Mouse (Mus musculus): ENCODE results near the gene Lpo. TPM values are rescaled to one million over a fixed set of nuclear protein-coding genes. Genes with fewer than 3 reads are reported as not detected.
"Not testable (repeated sequence)": the region's sequence is repeated elsewhere in the genome, so short reads cannot be mapped to it uniquely, and the experiment has no call there.

The Lpo gene
- 0.18 and 0.39 TPM in 2 replicates for polyA plus RNA-seq (2015; fragmentation: Nextera tagmentation; extraction: Ambion mirVana)

DNA sequence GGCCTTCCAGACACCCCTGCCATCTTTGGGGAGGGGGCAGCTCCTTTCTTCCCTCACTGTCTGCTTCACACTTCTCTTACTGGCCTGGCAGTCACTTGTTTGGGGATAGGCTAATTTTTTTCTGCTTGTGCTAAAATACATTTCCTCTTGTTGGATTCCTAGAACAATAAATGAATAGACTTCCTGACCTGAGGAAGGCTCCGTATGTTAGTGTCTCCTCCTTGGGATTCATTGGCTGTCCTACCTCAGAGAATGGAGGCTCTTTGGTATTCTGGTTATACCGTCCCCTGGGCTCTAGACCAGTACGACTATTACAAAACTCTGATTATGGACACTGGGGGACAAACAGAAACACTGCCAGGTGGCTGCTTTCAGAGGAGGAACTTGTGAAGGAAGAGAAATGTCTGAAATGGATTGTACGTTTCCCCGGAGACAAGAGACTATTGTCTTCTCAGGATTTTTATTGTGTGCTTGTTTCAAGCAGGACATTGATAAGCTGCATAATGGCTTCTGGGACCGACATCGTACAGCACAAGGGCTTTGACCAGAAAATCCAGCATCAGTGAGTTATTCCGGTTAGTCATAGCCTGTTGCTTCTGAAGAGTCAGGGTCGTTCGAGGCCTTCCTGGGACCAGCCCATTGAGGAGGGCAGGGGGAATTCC lies at the start of gene Lpo:
Lpo (minus strand) TSS at position 51 of the 662 bp plus-strand sequence.
- Histone ChIP-seq H3K27me3 (0 out of 2 replicates have a peak, but pooled peaks cover 3% of the 10 kb centered on the region), H3K9ac (no peak within 1 kb of the TSS), H3K27ac (replicated peaks) (no peak within 1 kb of the TSS), H3K9me3 (no peaks in the 10 kb centered on the region), H3K4me2 (no peak within 1 kb of the TSS), H3K4me3 (no peak within 1 kb of the TSS), H3K36me3 (no peaks in the 10 kb centered on the region), H3K4me1 (replicated peaks) (peaks cover 11% of the 10 kb centered on the region)
- ATAC-seq (ENCODE audit: low read depth): no peak
- WGBS: 20% methylated on average over 10 of the region's 10 CpGs

- Histone ChIP-seq H3K27ac (replicated peaks) (no peak within 1 kb of the TSS), H3K27me3 (no peaks in the 10 kb centered on the region), H3K9ac (no peak within 1 kb of the TSS), H3K4me1 (replicated peaks) (peaks cover 7% of the 10 kb centered on the region), H3K9me3 (no peaks in the 10 kb centered on the region), H3K4me2 (no peak within 1 kb of the TSS), H3K4me3 (no peak within 1 kb of the TSS), H3K36me3 (no peaks in the 10 kb centered on the region)
- 82% methylated on average over 6 of the region's 6 CpGs for WGBS
- no peak for ATAC-seq (ENCODE audit: low read depth)
Measured at GRCm38 (mm10) chr11:87875436-87875835, 47.3 kb upstream of the Lpo start, which contains the start of gene Epx. Gene Epx (minus strand): TSS chr11:87875536.

GRCm38 (mm10) chr11:87871766-87872165 lies 43.7 kb upstream of the Lpo start:
- H3K27me3 ChIP-seq: no peaks in the 10 kb centered on the region
- no peaks in the 10 kb centered on the region for H3K36me3 ChIP-seq
- no peak overlapping the region for H3K9ac ChIP-seq
- no peak for ATAC-seq (ENCODE audit: low read depth)
- WGBS: 56% methylated on average over 8 of the region's 8 CpGs
- H3K4me2 ChIP-seq: no peak overlapping the region
- H3K4me1 ChIP-seq (replicated peaks): no peaks in the 10 kb centered on the region
- H3K27ac ChIP-seq (replicated peaks): no peak overlapping the region
- no peaks in the 10 kb centered on the region for H3K9me3 ChIP-seq
- no peak overlapping the region for H3K4me3 ChIP-seq

DNA sequence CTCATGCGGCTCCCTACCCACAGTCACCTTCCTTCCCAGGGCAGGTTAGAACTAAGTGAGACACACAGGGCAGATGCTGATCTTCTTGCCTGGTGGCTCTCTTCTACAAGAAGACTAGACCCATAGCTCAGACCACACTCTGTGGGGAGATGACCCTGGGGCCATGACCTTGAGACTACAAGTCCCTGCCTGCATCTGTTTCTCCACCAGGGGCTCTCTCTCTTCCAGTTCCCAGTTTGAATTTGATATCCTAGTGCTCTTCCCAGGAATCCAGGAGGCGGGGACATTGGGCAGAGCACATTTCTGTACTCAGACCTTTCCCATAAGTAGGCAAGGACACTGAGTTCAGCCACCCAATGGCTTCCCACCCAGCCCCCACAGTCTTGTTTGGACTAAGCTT lies 42.0 kb upstream of the Lpo start:
- Histone ChIP-seq H3K27ac (replicated peaks) (no peak overlapping the region), H3K4me1 (replicated peaks) (no peaks in the 10 kb centered on the region), H3K9ac (no peak overlapping the region), H3K27me3 (no peaks in the 10 kb centered on the region), H3K9me3 (no peaks in the 10 kb centered on the region), H3K4me2 (no peak overlapping the region), H3K36me3 (no peaks in the 10 kb centered on the region), H3K4me3 (no peak overlapping the region)
- WGBS: 83% methylated on average over 2 of the region's 2 CpGs
- ATAC-seq (ENCODE audit: low read depth): no peak

GRCm38 (mm10) chr11:87866891-87867290 lies 38.8 kb upstream of the Lpo start:
- not testable (repeated sequence) for ATAC-seq (ENCODE audit: low read depth); H3K4me3 ChIP-seq; H3K4me1 ChIP-seq (replicated peaks); H3K27ac ChIP-seq (replicated peaks); H3K9me3 ChIP-seq; H3K4me2 ChIP-seq; H3K27me3 ChIP-seq; H3K9ac ChIP-seq
- H3K36me3 ChIP-seq: peaks cover 18% of the 10 kb centered on the region; the same call in 1 of the 2 replicates
- WGBS: 88% methylated on average over 1 of the region's 2 CpGs

GRCm38 (mm10) chr11:87862805-87863204 lies 34.7 kb upstream of the Lpo start:
- 94% methylated on average over 13 of the region's 13 CpGs for WGBS
- Histone ChIP-seq H3K27me3 (no peaks in the 10 kb centered on the region), H3K9me3 (no peaks in the 10 kb centered on the region), H3K4me3 (no peak overlapping the region), H3K4me2 (no peak overlapping the region), H3K9ac (no peak overlapping the region), H3K27ac (replicated peaks) (no peak overlapping the region), H3K4me1 (replicated peaks) (no peaks in the 10 kb centered on the region), H3K36me3 (peaks cover 46% of the 10 kb centered on the region)
- ATAC-seq (ENCODE audit: low read depth): no peak

DNA sequence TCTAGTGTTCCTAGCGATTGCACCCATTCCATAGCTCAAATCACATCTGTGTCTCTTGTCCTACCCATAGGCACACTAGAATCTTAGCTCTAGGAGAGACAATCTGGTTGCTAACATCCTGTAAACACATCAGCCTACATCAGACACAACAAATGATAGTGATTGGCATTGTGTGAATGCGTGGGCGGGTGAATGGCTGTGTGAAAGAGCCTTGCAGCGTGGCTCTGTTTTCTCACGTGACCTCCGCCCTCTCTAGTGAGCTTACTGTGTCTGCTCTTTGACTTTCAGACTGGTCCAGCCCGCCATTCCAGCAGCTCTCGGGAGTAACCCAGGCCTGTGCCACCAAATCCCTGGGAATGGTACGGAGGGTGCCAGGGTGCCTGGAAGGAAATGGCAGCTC lies 32.3 kb upstream of the Lpo start:
- Histone ChIP-seq H3K36me3 (peaks cover 59% of the 10 kb centered on the region), H3K4me2 (no peak overlapping the region), H3K4me1 (replicated peaks) (no peaks in the 10 kb centered on the region), H3K9ac (no peak overlapping the region), H3K27me3 (no peaks in the 10 kb centered on the region), H3K9me3 (no peaks in the 10 kb centered on the region), H3K27ac (replicated peaks) (no peak overlapping the region), H3K4me3 (no peak overlapping the region)
- 78% methylated on average over 9 of the region's 9 CpGs for WGBS
- ATAC-seq (ENCODE audit: low read depth): no peak

DNA sequence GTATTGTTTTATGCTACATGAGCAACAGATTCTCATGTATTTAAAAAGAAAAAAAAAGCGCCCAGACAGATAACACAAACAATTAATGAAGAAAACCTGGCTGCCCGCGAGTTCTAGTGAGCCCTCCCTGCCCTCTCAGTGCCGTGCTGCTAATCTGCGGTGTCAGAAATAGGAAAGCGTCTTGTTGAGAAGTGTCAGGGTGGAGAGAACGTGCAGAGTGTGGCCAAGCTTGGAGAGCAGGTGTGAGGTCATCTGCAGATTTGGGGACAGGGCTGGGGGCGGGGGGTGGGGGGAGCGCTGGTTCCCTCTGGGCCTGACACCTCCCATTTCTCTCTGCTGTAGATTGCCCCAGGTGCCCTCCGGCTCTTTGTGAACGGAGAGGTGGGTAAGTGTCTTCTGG lies 31.2 kb upstream of the Lpo start:
- no peak overlapping the region for H3K27ac ChIP-seq (replicated peaks)
- no peaks in the 10 kb centered on the region for H3K4me1 ChIP-seq (replicated peaks)
- H3K4me3 ChIP-seq: no peak overlapping the region
- no peaks in the 10 kb centered on the region for H3K9me3 ChIP-seq
- no peak for ATAC-seq (ENCODE audit: low read depth)
- no peaks in the 10 kb centered on the region for H3K27me3 ChIP-seq
- WGBS: 93% methylated on average over 11 of the region's 11 CpGs
- no peak overlapping the region for H3K9ac ChIP-seq
- no peak overlapping the region for H3K4me2 ChIP-seq
- H3K36me3 ChIP-seq: peaks cover 59% of the 10 kb centered on the region

DNA sequence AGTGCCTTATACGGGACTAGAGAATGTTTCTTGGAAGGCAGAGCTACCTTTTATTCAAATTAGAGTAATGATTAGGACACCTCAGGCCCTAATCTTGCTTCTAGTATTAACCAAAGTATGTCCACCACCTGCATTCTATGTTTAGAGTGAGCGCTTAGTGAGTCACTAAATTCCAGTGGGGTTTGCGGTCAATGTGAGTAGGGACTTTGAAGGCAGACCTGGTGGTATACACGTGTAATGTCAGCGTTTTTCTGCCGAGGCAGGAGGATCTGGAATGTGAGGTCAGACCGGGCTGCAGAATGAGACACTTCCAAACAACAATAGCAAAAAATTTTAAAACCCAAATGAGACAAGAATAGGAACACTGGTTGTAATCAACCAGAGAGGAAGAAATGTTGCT lies 26.5 kb upstream of the Lpo start:
- ATAC-seq (ENCODE audit: low read depth): no peak
- 94% methylated on average over 7 of the region's 7 CpGs for WGBS
- Histone ChIP-seq H3K4me1 (replicated peaks) (peaks cover 11% of the 10 kb centered on the region), H3K27me3 (no peaks in the 10 kb centered on the region), H3K9ac (no peak overlapping the region), H3K4me2 (no peak overlapping the region), H3K9me3 (no peaks in the 10 kb centered on the region), H3K27ac (replicated peaks) (no peak overlapping the region), H3K4me3 (no peak overlapping the region), H3K36me3 (peaks cover 22% of the 10 kb centered on the region)

DNA sequence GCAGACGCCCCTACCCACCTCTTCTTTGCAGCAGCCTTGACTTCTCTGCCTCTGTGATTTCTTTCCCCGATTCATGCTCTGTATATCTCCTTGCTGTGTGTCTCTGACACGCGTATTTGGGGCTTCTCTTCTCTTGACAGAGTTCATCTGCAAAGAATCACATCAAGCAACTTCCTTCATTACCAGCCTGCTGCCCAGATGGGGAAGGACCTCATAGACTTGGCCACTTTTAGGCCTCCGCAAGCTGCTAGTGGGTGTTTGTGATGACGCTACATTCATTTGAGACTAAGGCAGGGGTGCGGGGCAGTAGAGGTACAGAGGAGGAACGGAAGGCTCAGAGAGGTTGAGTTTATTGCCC lies 25.5 kb upstream of the Lpo start:
- H3K9ac ChIP-seq: peak overlapping the region; percentile 76
- no peaks in the 10 kb centered on the region for H3K9me3 ChIP-seq
- peaks cover 11% of the 10 kb centered on the region for H3K4me1 ChIP-seq (replicated peaks)
- peak overlapping the region; percentile 80 for H3K4me2 ChIP-seq
- H3K27me3 ChIP-seq: no peaks in the 10 kb centered on the region
- peaks cover 20% of the 10 kb centered on the region for H3K36me3 ChIP-seq
- WGBS: 41% methylated on average over 8 of the region's 8 CpGs
- peak overlapping the region; percentile 59 for H3K4me3 ChIP-seq
- ATAC-seq (ENCODE audit: low read depth): peak; percentile 66
- peak overlapping the region; percentile 80 for H3K27ac ChIP-seq (replicated peaks)

DNA sequence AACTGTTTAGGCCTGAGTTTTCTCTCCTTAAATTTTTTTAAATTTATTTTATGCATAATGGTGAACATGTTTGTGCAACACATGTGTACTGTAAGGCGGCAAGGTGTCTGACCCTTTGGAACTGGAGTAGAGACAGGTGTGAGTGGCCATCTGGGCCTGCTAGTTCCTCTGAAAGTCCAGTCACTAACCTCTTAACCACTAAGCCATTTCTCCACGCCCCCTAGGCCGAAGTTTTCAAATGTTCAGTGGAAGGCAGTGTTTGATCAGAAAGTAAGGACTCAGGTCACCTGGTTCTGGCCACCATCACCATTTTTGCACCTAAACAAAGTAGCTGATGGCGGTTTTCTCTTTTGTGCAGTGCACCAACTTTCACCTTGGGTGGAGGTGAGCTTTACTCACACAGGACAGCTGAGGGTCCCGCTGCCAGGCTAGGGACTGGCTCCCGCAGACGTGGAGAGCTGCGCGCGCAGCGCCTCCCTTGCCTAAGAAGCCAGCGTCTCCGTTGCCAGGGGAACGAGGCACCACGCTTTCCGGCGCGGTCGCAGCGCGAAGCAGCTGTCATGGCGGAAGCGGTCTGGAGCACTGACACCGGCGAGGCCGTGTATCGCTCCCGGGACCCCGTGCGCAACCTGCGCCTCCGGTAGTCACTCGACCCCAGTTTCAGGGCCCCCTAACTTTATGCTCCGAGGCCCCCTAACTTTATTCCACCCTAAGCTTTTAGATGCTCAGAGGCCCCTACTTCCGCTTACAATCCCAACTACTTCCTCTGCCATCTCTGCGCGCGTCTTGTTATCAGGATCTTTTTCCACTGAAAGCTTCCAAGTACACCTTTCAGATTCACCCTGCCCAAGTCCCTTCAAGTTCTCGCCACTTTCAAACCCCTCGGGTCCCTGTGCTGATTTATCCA lies 24.9 kb upstream of the Lpo start, which contains the start of gene Mks1:
Mks1 (plus strand) TSS at position 526 of the 907 bp plus-strand sequence.
- Histone ChIP-seq H3K27ac (replicated peaks) (peak within 1 kb of the TSS; percentile 80), H3K27me3 (no peaks in the 10 kb centered on the region), H3K4me3 (peak within 1 kb of the TSS; percentile 59), H3K9ac (peak within 1 kb of the TSS; percentile 76), H3K36me3 (peaks cover 14% of the 10 kb centered on the region), H3K4me2 (peak within 1 kb of the TSS; percentile 80), H3K9me3 (no peaks in the 10 kb centered on the region), H3K4me1 (replicated peaks) (peaks cover 11% of the 10 kb centered on the region)
- ATAC-seq (ENCODE audit: low read depth): peak; percentile 96
- WGBS: 5% methylated on average over 38 of the region's 40 CpGs

- Histone ChIP-seq H3K4me3 (no peak overlapping the region), H3K27ac (replicated peaks) (no peak overlapping the region), H3K9me3 (no peaks in the 10 kb centered on the region), H3K4me1 (replicated peaks) (peaks cover 4% of the 10 kb centered on the region), H3K9ac (no peak overlapping the region), H3K4me2 (no peak overlapping the region), H3K27me3 (no peaks in the 10 kb centered on the region), H3K36me3 (no peaks in the 10 kb centered on the region)
- WGBS: 69% methylated on average over 6 of the region's 6 CpGs
- no peak for ATAC-seq (ENCODE audit: low read depth)
Measured at GRCm38 (mm10) chr11:87847884-87848283, 19.8 kb upstream of the Lpo start.
